Mouse (Mus musculus) skeletal muscle tissue, postnatal 0 days (tissue): Measurements from ENCODE around the gene Nop53. TPM values are rescaled to one million over a fixed set of nuclear protein-coding genes. Genes with fewer than 3 reads are reported as not detected.

Experiments used
- polyA plus RNA-seq: library from polyadenylated mRNA; unstranded; fragments of >200 nt; fragmentation: Nextera tagmentation; extraction: Ambion mirVana; gene quantifications from 2 replicates; pipeline ENCODE4 v1.2.1, GENCODE M21; 2015

Nop53 gene
- polyA plus RNA-seq = 158 and 170 TPM in 2 replicates

DNA sequence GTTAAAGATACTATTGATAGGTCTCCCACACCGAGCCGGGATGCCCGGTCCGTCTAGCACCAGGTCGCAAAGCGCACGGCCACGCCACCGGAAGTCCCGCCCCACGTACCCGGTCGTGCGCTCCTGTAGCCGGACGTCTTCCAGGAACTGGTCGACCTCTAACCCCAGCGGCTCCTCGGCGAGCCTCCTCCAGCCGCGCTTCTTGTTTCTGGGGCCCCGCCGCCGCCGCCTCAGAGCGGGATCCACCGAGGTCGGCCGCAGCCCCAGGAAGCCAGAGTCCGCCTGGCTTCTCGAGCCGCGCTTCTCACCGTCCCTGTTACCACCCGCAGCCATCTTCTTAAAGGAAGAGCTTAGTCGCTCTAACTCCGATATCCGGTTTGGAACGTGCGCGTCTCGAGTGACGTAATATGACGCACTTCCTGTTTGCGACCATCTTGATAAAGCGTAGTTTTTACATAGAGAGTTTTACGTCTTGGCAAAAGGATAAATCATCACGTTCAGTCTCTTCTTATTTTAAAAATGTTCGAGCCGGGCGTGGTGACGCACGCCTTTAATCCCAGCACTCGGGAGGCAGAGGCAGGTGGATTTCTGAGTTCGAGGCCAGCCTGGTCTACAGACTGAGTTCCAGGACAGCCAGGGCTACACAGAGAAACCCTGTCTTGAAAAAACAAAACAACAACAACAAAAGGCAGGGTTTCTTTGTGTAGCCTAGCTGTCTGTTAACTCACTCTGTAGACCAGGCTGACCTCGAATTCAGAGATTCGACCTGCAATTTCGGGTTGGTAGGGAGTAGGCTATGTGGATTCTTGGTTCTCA, at the start of gene Nop53:
Gene Nop53, minus strand, starts transcription at position 354 of the 816 bp plus-strand sequence.

DNA sequence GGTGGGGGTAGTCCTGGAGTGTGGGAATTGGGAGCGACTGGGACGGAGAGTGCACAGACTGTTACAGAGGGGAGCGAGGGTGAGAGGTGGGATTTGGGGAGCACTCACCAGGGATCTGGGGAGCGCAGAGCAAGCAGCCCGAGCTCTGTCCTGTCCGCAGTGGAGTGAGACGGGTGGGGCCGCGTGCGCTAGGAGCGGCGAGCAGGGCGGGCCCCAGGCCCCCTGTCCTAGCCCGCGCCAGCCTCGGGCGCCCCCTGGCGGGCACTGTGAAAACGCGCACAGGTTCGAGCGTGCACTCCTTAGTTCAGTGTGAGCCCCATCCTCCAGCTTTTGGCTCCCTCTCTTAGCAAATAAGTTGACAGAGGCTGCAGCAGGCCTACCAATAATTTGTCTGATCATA, 21.4 kb upstream of the Nop53 start, which contains the start of gene Ehd2:
Gene Ehd2, minus strand, starts transcription at position 256 of the 400 bp plus-strand sequence.

DNA sequence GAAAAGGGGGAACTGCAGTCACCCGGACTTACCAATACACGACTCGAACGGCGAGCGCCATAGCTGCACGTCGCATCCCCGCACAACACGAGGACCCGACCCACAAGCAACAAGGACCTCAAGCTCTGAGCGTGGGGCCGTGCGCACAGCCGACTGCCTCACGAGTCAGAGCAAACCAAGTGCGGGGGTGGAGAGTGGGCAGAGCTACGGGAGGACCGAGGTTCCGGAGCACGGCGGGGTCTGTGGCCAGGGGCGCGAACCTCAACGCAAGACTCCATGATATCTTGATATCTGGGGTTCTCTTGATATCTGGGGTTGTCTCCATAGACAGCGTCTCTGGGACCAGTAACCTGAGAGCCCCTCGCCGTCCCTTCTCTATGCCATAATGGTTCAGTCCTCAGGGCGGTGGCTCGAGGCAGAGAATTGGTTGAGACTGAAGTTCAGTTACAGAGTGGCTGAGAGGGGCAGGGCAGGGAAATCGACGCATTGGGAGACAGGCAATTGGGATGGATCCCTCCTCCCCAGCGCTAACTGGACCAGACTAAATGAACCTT, 23.6 kb downstream of the Nop53 start, which contains the start of gene Selenow:
Gene Selenow, minus strand, starts transcription at position 183 of the 554 bp plus-strand sequence.

Other genes with a start within 250 kb of the Nop53 start
- gene Obox5, start 195.9 kb downstream of the Nop53 start, polyA plus RNA-seq = not detected in 2 replicates
- gene Obox6, start 106.4 kb downstream of the Nop53 start, polyA plus RNA-seq = not detected in 2 replicates
- gene Crx, start 66.1 kb downstream of the Nop53 start, polyA plus RNA-seq = not detected in 2 replicates
- not detected in 2 replicates for gene Crxos, start 63.5 kb downstream of the Nop53 start, polyA plus RNA-seq
- gene Selenow, start 23.7 kb downstream of the Nop53 start, polyA plus RNA-seq = 1,000 and 1,017 TPM in 2 replicates
- 66.9 and 87.8 TPM in 2 replicates for gene Ehd2, start 21.5 kb upstream of the Nop53 start, polyA plus RNA-seq
- 3.2 TPM in 2 replicates for gene Bicra, start 101.8 kb upstream of the Nop53 start, polyA plus RNA-seq
- gene Zfp541, start 115.7 kb upstream of the Nop53 start, polyA plus RNA-seq = not detected in 2 replicates
- 183 and 189 TPM in 2 replicates for gene Napa, start 152.4 kb upstream of the Nop53 start, polyA plus RNA-seq
- gene Kptn, start 173.8 kb upstream of the Nop53 start, polyA plus RNA-seq = 12.5 and 12.6 TPM in 2 replicates
- 0.04 and 0.06 TPM in 2 replicates for gene Slc8a2, start 183.8 kb upstream of the Nop53 start, polyA plus RNA-seq
- 8.5 and 11.3 TPM in 2 replicates for gene Meis3, start 229.0 kb upstream of the Nop53 start, polyA plus RNA-seq